Mouse (Mus musculus) cerebellum, adult 11-12 months (tissue): ENCODE data around the gene 4930407I10Rik.

ENCODE experiments used
- DNase-seq: peaks from one replicate; pipeline ENCODE4 v3.0.0; 2022

Gene 4930407I10Rik

GRCm38 (mm10) chr15:82058719-82059201 is at the start of gene 4930407I10Rik:
Gene 4930407I10Rik (plus strand): TSS chr15:82059151.
- no peak for DNase-seq

GRCm38 (mm10) chr15:82011947-82012346 is 47.0 kb upstream of the 4930407I10Rik start:
- DNase-seq, result no peak

- DNase-seq, result no peak
Observed at GRCm38 (mm10) chr15:82014745-82015391, 44.1 kb upstream of the 4930407I10Rik start.

- peak; percentile 55 for DNase-seq
Observed at GRCm38 (mm10) chr15:82015392-82016100, 43.4 kb upstream of the 4930407I10Rik start.

- DNase-seq, result peak; percentile 99
Observed at GRCm38 (mm10) chr15:82016101-82016808, 42.7 kb upstream of the 4930407I10Rik start.

- DNase-seq, result no peak
Observed at GRCm38 (mm10) chr15:82016830-82017229, 42.1 kb upstream of the 4930407I10Rik start.

GRCm38 (mm10) chr15:82017461-82017860 is 41.5 kb upstream of the 4930407I10Rik start:
- DNase-seq, result no peak

GRCm38 (mm10) chr15:82019288-82019687 is 39.7 kb upstream of the 4930407I10Rik start:
- DNase-seq, result no peak

GRCm38 (mm10) chr15:82022535-82023088 is 36.3 kb upstream of the 4930407I10Rik start:
- no peak for DNase-seq

- no peak for DNase-seq
Observed at GRCm38 (mm10) chr15:82023965-82024635, 34.9 kb upstream of the 4930407I10Rik start.

GRCm38 (mm10) chr15:82027276-82027675 is 31.7 kb upstream of the 4930407I10Rik start:
- no peak for DNase-seq

- DNase-seq, result no peak
Observed at GRCm38 (mm10) chr15:82027726-82028125, 31.2 kb upstream of the 4930407I10Rik start.

GRCm38 (mm10) chr15:82032386-82032785 is 26.6 kb upstream of the 4930407I10Rik start:
- DNase-seq, result no peak

GRCm38 (mm10) chr15:82033762-82034161 is 25.2 kb upstream of the 4930407I10Rik start, which contains the start of gene Desi1:
Gene Desi1 (minus strand): TSS chr15:82033862.
- DNase-seq, result no peak

- DNase-seq, result no peak
Observed at GRCm38 (mm10) chr15:82035904-82036689, 22.9 kb upstream of the 4930407I10Rik start.

GRCm38 (mm10) chr15:82040650-82041049 is 18.3 kb upstream of the 4930407I10Rik start:
- DNase-seq, result no peak

- no peak for DNase-seq
Observed at GRCm38 (mm10) chr15:82044166-82044784, 14.7 kb upstream of the 4930407I10Rik start.

GRCm38 (mm10) chr15:82046246-82046891 is 12.6 kb upstream of the 4930407I10Rik start:
- DNase-seq, result peak; percentile 41

- DNase-seq, result peak; percentile 89
Observed at GRCm38 (mm10) chr15:82047080-82047883, 11.7 kb upstream of the 4930407I10Rik start, which contains the start of gene Snu13. Gene Snu13 (minus strand): TSS chr15:82047598.

- no peak for DNase-seq
Observed at GRCm38 (mm10) chr15:82052544-82052943, 6.4 kb upstream of the 4930407I10Rik start.
